Mouse (Mus musculus): ENCODE results near the gene Retreg2. TPM values are rescaled to one million over a fixed set of nuclear protein-coding genes. Genes with fewer than 3 reads are reported as not detected.

The Retreg2 gene
- total RNA-seq, 2 experiments from 2014 or later, result 143 to 148 TPM

GRCm38 (mm10) chr1:75160256-75160617 is 17.7 kb downstream of the Retreg2 start:
- DNase-seq (ENCODE audit: low spot score in 2 of 2), result no peak

- DNase-seq (ENCODE audit: low spot score in 2 of 2), result no peak
Observed at GRCm38 (mm10) chr1:75168093-75168471, 25.5 kb downstream of the Retreg2 start.

- peak; percentile 89 to 95 for DNase-seq (ENCODE audit: low spot score in 2 of 2)
Observed at GRCm38 (mm10) chr1:75168472-75169464, 26.2 kb downstream of the Retreg2 start, which contains the start of gene Zfand2b. Zfand2b (plus strand) TSS chr1:75168646.

- peak; percentile 72 to 81 for DNase-seq (ENCODE audit: low spot score in 2 of 2)
Observed at GRCm38 (mm10) chr1:75179334-75180104, 36.9 kb downstream of the Retreg2 start.

- DNase-seq (ENCODE audit: low spot score in 2 of 2), result peak; percentile 89 to 95
Observed at GRCm38 (mm10) chr1:75180105-75180590, 37.6 kb downstream of the Retreg2 start, which contains the start of gene Abcb6. Abcb6 (minus strand) TSS chr1:75180392.

GRCm38 (mm10) chr1:75180741-75181140 is 38.2 kb downstream of the Retreg2 start:
- no peak for DNase-seq (ENCODE audit: low spot score in 2 of 2)

GRCm38 (mm10) chr1:75181377-75181870 is 38.8 kb downstream of the Retreg2 start:
- no peak for DNase-seq (ENCODE audit: low spot score in 2 of 2)

GRCm38 (mm10) chr1:75182160-75182559 is 39.6 kb downstream of the Retreg2 start:
- no peak for DNase-seq (ENCODE audit: low spot score in 2 of 2)

- no peak for DNase-seq (ENCODE audit: low spot score in 2 of 2)
Observed at GRCm38 (mm10) chr1:75185495-75185894, 42.9 kb downstream of the Retreg2 start.

GRCm38 (mm10) chr1:75187126-75187525 is 44.5 kb downstream of the Retreg2 start:
- DNase-seq (ENCODE audit: low spot score in 2 of 2), result no peak

- no peak for DNase-seq (ENCODE audit: low spot score in 2 of 2)
Observed at GRCm38 (mm10) chr1:75187914-75188483, 45.4 kb downstream of the Retreg2 start.

GRCm38 (mm10) chr1:75190577-75190976 is 48.0 kb downstream of the Retreg2 start:
- no peak for DNase-seq (ENCODE audit: low spot score in 2 of 2)

- no peak for DNase-seq (ENCODE audit: low spot score in 2 of 2)
Observed at GRCm38 (mm10) chr1:75191258-75191621, 48.7 kb downstream of the Retreg2 start.

GRCm38 (mm10) chr1:75191622-75192402 is 49.2 kb downstream of the Retreg2 start, which contains the start of the genes Ankzf1 and Atg9a:
Ankzf1 (plus strand) TSS chr1:75192151.
Atg9a (minus strand) TSS chr1:75192196.
- peak; percentile 91 to 98 for DNase-seq (ENCODE audit: low spot score in 2 of 2)

GRCm38 (mm10) chr1:75192452-75192851 is 49.9 kb downstream of the Retreg2 start:
- no peak for DNase-seq (ENCODE audit: low spot score in 2 of 2)

Other genes with a start within 250 kb of the Retreg2 start
- gene Cryba2, start 249.6 kb upstream of the Retreg2 start, total RNA-seq (2021), result under 1 TPM in 1 of 2 experiments, not detected in 1; 0.91 TPM
- gene Cfap65, start 207.2 kb upstream of the Retreg2 start, total RNA-seq (2021), result 1 to 10 TPM; 1.6 to 3.8 TPM
- under 1 TPM; 0.35 to 0.60 TPM for gene Ihh, start 191.1 kb upstream of the Retreg2 start, total RNA-seq (2021)
- 1 to 10 TPM; 2.2 to 2.7 TPM for gene Nhej1, start 17.6 kb upstream of the Retreg2 start, total RNA-seq (2021)
- gene Slc23a3, start 8.9 kb upstream of the Retreg2 start, total RNA-seq (2021), result under 1 TPM in 1 of 2 experiments, not detected in 1; 0.35 TPM
- 10 to 100 TPM; 31.1 to 31.4 TPM for gene Cnppd1, start 67 bp upstream of the Retreg2 start, total RNA-seq (2021)
- gene Zfand2b, start 25.9 kb downstream of the Retreg2 start, total RNA-seq (2021), result 10 to 100 TPM; 30.9 to 32.7 TPM
- gene Abcb6, start 37.6 kb downstream of the Retreg2 start, total RNA-seq (2021), result 10 to 100 TPM; 30.7 to 35.2 TPM
- 10 to 100 TPM; 19.5 to 21.1 TPM for gene Ankzf1, start 49.4 kb downstream of the Retreg2 start, total RNA-seq (2021)
- gene Atg9a, start 49.4 kb downstream of the Retreg2 start, total RNA-seq (2021), result 100 to 1,000 TPM; 110 to 115 TPM
- gene Glb1l, start 68.0 kb downstream of the Retreg2 start, total RNA-seq (2021), result 10 to 100 TPM; 21.3 to 21.7 TPM
- 10 to 100 TPM; 90.5 to 91.4 TPM for gene Stk16, start 68.1 kb downstream of the Retreg2 start, total RNA-seq (2021)
- gene Tuba4a, start 77.1 kb downstream of the Retreg2 start, total RNA-seq (2021), result 100 to 1,000 TPM; 512 to 548 TPM
- gene A630095N17Rik, start 89.3 kb downstream of the Retreg2 start, total RNA-seq (2021), result not detected
- gene Dnajb2, start 93.6 kb downstream of the Retreg2 start, total RNA-seq (2021), result 10 to 100 TPM; 60.0 to 61.1 TPM
- gene Ptprn, start 121.7 kb downstream of the Retreg2 start, total RNA-seq (2021), result 100 to 1,000 TPM; 326 to 350 TPM
- gene Resp18, start 135.6 kb downstream of the Retreg2 start, total RNA-seq (2021), result 10 to 100 TPM; 68.2 to 98.9 TPM
- 10 to 100 TPM; 50.4 to 55.2 TPM for gene Dnpep, start 175.2 kb downstream of the Retreg2 start, total RNA-seq (2021)
- gene Des, start 217.6 kb downstream of the Retreg2 start, total RNA-seq (2021), result 1 to 10 TPM; 1.6 to 1.8 TPM
- gene Speg, start 232.5 kb downstream of the Retreg2 start, total RNA-seq (2021), result 100 to 1,000 TPM; 184 TPM

Measured in layer of hippocampus, postnatal 14 days (tissue).